Mouse (Mus musculus): ENCODE data around the gene Cd151. TPM values are rescaled to one million over a fixed set of nuclear protein-coding genes. Genes with fewer than 3 reads are reported as not detected.

Cd151 gene
- total RNA-seq, 2 experiments from 2014 or later, result 25.3 to 29.6 TPM

DNA sequence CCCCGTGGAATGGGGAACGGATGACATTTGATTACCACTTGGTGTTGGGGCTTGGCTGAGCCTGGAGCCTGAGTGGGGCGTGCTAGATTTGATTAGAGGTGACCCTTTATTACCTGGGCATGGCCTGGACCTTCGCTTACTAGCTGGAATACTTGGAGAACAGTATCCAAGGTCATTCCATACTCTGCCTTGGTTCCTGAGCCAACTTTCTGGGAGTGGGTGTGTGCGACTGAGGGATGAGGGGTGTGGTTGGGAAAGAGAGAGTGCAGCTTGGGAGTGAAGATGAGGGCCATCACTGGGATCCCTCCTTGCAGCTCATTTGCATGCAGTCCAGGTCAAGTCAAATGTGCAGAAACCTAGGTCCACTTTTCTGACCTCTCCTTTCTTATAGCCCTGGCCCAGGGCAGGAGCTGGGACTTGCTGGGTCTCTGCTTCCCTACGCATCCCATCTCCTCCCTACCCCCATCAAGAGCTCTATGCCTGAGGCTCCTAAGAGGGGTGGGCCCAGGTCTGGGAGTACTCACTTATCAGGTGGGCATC is 16.0 kb downstream of the Cd151 start:
- intact Hi-C loops (cut with DNase I), result no loop called here
- DNase-seq (ENCODE audit: low spot score in 2 of 2), result no peak

DNA sequence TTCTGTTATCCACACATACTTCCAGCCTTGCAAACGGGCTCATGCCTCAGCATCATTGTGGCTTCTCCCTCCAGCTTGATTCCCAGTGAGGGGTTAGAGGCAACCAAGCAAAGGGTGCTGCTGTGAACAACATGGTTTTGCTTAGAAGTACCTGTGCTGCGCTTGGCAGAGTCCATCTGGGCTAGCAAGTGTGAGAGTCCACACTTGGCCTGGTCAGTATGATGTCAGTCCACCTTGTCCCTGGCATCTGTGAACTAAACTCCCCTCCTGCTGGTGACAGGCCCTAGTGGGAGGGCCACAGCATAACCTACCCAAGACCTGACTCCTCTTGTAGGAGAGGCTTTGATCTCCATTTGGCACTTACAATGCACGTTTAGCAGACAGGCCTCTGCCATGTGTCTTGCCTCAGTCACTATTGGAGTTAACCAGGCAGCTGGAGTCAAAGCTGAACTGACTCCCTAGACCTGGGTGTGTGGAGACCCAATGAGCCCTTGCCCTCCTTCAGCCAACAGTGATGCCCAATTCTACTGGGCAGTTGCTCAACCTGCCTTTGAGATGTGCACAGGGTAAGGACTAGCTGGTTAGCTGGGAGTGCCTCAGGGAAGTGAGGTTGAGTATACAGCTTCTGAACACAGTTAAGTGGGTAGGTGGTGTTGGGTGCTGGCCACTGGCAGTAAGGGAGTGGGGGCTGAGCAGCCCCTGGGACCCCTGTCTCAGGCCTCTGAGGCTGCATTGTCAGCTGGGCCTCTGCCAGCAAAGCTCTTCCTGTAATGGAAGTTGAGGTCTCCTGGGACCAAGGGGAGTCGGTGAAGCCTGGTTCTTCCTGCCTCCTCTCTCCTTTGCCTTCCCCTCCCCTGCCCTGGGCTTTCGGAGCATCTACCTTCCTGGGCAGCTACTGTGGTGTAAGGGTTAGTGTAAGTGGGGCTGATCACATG is 17.3 kb downstream of the Cd151 start:
- intact Hi-C loops (cut with DNase I), result no loop called here
- no peak for DNase-seq (ENCODE audit: low spot score in 2 of 2)

DNA sequence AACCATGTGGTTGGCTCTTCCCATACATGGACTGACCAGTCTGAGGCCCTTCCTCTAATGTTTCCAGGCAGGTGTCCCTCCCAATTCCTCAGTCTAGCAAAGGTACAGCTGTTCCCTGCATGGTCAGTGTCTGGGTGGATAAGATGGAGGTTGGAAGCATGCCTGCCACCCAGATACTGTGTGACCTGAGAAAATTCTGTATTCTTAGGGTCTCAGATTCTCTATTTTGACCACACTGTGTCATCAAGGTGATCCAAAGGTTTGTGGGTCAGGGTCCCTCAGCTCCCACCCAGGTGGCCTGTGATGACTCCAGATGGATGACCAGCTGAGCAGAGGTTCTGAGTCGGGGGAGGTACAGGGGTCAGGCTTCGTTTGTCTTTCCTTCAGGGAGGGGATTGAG is 18.0 kb downstream of the Cd151 start:
- intact Hi-C loops (cut with DNase I), result no loop called here
- no peak for DNase-seq (ENCODE audit: low spot score in 2 of 2)

DNA sequence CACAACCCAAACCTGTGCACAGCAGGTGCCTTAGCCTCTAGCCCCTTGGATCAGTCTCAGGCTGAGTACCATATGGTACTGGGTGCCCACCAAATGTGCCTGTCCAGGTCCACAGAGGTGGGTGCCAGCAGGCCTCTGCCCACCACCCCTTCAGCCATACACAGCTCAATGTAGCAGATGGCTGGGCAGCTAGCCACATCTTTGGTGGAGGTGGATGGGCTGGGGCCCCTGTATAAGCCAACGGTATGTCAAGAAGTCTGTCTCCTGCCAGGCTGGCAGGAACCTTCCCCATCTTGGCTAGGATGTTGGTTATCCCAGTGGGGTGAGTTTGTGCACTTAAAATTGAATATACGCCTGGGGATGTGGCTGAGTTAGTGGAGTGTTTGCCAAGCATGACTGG is 18.4 kb downstream of the Cd151 start:
- intact Hi-C loops (cut with DNase I), result no loop called here
- no peak for DNase-seq (ENCODE audit: low spot score in 2 of 2)

DNA sequence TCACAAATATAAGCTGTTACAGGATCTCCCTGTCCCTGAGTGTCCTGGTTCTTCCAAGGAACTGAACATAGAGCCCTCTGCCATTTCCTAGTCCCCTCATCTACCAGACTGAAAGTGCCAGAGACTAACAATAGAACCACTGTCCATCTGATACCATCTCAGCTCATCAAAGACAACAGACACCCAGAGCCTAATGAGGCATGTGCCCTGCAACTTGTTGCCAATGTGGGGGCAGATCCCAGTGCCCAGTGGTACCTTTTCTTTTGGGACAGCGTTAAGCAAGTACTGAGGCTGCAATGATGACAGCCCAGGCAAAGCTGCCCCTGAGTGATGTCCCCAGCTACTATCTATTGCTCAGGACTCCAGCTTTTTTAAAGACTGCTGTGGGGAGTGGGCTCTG is 19.0 kb downstream of the Cd151 start:
- intact Hi-C loops (cut with DNase I), result no loop called here

DNA sequence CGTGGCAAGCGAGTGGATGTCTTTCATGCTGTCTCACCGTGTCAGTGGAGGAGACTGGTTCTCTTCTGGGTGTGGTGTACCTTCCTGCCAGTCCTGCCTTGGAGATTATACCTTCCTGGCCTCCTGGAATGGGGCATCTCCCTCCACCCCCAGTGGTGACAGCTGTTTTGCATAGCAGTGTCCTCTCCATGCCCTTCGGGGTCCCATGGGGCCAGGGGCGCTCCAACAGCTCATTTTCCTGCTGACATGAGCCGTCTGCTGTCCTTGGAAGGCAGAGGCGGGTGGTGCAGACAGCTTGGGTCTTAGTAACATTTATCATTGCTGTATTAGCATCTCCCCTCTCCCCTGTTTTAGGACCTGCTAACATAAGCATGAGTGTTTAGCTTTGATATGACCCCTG is 19.9 kb downstream of the Cd151 start:
- no peak for DNase-seq (ENCODE audit: low spot score in 2 of 2)
- intact Hi-C loops (cut with DNase I), result no loop called here

More for the DNA sequence above, 19.0 kb downstream of the Cd151 start:
- DNase-seq (ENCODE audit: low spot score in 2 of 2), result no peak

DNA sequence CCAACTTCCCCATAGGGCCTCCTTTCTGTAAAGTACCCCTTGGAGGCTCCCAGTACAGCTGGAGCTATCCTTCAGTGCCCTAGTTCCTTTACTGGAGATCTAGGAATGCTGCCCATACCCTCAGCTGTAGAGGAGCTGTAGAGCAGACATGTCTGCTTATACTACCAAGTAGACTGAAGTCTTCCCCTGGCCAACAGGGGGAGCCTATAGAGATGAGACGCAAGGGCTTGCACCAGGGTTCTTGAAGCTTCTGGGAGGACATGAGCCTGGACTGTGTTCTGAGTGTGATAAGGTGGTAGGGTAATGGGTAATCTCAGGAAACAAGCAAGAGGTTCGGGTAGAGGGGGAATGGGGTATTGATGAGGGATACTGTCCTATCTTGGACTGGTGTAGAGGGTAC is 24.0 kb downstream of the Cd151 start:
- intact Hi-C loops (cut with DNase I), result no loop called here
- no peak for DNase-seq (ENCODE audit: low spot score in 2 of 2)

DNA sequence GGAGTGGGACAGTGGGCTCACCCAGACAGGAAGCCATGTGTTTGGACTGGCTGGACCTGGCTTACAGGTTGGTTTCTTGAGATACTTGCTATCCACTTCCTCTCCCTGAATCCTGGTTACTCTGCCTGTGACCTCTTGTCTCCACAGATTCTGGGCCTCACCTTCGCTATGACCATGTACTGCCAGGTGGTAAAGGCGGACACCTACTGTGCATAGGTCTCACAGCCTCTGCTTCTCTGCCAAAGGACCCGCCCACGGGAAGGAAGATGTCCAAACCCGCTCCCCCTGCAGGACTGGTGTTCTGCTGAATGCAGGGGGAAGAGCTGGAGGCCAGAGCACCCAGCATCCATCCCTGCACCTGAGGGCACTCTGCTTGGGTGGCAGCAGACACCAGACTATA is 25.5 kb downstream of the Cd151 start:
- no peak for DNase-seq (ENCODE audit: low spot score in 2 of 2)

DNA sequence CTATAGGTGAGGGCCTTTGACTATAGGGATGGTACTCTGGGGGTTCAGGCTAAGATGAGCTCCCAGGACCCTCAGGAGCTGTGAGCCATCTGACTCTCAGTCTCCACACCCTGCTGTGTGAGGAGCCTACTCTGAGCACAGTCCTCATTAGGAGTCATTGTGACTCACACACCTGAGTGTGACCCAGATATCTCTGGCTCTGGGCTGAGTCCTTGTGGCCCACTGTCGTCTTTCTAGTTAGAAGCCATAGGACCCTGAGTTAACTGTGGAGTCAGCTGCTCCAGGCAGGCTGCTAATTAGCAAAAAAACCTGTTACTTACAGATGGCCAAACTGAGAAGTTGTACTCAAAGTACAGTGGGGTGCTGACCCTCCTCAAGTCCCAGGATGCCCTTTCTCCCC is 26.5 kb downstream of the Cd151 start:
- intact Hi-C loops (cut with DNase I), result no loop called here

More for the DNA sequence above, 25.5 kb downstream of the Cd151 start:
- intact Hi-C loops (cut with DNase I), result no loop called here

DNA sequence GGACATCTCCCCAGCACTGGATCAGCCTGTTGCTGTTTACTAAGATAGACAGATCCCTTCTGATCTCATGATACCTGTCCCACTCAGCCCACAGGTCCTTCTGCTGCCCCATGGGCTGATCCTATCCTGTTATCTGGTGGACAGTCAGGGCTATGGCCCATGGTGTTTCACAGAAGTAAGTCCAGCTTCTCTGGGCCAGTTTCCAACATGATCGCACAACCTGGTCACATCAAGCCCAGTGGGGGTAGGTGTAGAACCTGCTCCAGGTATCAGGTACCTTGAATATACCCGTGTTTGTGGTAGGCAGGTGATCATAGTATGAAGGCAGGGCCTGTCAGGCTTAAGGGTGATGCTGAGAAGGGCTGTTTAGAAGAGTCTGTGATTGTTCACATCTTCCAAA is 28.2 kb downstream of the Cd151 start:
- DNase-seq (ENCODE audit: low spot score in 2 of 2), result no peak
- intact Hi-C loops (cut with DNase I), result no loop called here

More for the DNA sequence above, 26.5 kb downstream of the Cd151 start:
- no peak for DNase-seq (ENCODE audit: low spot score in 2 of 2)

DNA sequence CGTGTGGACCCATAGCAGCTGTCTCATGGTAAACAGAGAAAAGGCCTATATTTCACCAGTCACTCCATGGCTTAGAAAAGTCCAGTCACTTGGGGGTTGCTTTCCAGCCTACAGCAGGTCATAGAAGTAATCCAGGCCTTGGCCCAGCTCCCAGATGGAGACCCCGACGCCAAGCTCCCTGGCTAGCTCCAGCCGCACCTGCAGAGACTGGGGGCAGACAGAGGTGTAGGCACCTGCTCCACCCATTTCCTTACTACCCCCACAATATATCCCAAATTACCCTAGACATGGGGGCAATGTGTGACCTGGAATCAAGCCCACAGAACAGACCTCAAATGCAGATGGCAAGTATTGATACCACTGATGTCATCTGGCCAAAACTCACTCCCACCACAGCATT is 28.7 kb downstream of the Cd151 start:
- DNase-seq (ENCODE audit: low spot score in 2 of 2), result no peak
- intact Hi-C loops (cut with DNase I), result no loop called here

DNA sequence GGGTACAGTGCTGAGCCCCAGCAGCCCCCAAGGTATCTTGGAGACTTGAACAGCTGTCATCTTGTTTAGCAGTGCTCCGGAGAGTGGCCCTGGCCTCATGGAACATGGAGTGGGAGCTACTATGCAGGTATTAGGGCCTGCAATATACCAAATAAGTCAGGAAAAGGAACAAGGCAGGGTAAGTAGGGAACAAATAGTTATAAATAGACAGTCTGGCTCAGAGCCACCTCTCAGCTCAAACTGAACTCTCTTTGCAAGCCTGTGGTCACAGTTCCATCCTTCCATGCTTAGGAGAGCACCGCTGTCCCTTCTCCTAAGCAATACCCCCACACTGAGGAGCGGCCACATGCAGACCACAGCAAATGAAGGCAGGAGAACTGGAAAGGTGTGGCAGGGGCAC is 30.4 kb downstream of the Cd151 start:
- no peak for DNase-seq (ENCODE audit: low spot score in 2 of 2)
- intact Hi-C loops (cut with DNase I), result no loop called here

DNA sequence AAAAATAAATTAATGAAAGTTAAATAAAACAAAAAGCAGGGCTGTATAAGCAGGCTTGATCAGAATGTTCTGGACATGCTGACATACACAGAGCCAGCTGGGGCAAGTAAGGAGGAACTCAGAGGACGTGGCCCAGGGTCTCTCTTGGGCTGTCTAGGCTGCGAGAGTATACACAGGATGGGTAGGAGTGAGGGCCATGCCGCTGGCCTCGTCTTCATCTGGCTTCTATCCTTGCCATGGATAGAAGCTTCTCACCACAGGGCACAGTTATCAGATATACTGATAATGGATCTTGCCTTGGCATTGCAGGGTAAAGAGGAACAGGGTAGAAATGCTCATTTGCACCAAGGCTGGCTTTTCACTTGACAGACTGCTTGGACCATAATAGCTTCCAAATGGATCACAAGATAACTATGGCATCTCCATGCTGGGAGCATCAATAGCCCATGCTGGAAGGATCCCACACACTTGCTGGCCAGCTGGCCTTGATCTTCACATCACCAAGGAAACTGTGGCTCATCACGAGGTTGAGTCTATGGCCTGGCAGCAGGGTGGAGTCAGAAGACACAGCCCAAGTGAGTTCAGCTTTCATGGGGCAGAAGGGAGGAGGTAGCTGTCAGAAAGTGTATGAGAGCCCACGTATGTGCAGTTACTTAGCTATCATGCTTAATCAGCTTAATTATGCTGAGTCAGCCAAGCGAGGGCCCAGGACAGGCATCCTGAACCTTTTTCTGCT is 34.8 kb downstream of the Cd151 start:
- DNase-seq (ENCODE audit: low spot score in 2 of 2), result no peak
- intact Hi-C loops (cut with DNase I), result no loop called here

DNA sequence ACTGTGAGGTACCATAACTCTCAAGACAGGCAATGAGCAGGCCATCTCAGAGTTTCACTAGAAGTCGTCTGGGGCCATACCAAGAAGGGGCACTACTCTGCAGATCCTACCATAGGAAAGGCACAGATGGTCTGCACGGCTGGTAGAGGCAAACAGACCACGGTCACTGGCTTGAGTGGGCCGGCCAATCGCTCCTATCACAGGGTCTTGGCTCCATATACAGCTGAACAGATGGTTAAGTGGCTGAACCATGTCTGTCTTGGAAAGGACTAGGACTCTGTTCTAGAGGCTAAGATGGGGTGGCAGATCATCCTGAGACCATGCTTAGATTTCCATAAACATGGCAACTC is 35.3 kb downstream of the Cd151 start:
- intact Hi-C loops (cut with DNase I), result no loop called here
- DNase-seq (ENCODE audit: low spot score in 2 of 2), result no peak

DNA sequence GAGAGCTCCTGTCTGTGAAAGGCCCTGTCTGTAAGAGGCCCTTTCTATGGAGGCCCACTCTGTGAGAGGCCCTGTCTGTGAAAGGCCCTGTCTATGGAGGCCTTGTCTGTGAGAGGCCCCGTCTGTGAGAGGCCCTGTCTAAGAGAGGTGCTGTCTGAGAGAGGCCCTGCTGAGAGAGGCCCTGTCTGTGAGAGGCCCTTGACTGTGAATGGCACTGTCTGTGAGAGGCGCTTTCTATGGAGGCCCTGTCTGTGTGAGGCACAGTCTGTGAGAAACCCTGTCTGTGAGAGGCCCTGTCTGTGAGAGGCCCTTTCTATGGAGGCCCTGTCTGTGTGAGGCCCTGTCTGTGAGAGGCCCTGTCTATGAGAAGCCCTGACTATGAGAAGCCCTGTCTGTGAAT is 39.1 kb downstream of the Cd151 start:
- no peak for DNase-seq (ENCODE audit: low spot score in 2 of 2)
- intact Hi-C loops (cut with DNase I), result no loop called here

DNA sequence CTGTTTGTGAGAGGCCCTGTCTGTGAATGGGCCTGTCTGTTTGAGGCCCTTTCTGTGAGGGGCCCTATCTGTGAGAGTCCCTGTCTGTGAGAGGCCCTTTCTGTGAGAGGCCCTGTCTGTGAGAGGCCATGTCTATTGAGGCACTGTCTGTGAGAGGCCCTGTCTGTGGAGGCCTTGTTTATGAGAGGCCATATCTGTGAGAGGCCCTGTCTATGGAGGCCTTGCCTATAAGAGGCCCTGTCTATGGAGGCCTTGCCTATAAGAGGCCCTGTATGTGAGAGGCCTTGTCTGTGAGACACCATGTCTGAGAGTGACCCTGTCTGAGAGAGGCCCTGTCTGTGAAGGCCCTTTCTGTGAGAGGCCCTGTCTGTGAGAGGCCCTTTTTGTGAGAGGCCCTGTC is 41.0 kb downstream of the Cd151 start:
- intact Hi-C loops (cut with DNase I), result no loop called here
- no peak for DNase-seq (ENCODE audit: low spot score in 2 of 2)

DNA sequence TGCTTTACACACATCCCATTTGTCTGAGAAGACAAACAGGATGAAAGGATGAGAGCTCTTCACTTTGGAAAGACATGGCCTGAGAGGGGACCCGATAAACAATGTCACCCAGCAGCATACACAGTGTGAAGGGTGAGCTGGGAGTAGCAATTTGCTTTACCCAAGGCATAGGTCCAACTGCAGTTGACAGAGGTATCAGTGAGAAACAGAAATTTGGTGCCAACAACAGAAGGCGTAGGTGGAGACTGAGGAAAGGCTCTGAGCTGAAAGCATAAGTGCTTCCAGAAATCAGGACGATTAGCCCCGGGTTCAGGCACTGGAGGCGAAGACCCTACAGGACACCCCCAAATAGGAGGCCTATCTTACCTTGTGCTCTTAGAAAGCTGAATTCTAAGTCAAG is 43.0 kb downstream of the Cd151 start:
- intact Hi-C loops (cut with DNase I), result no loop called here
- no peak for DNase-seq (ENCODE audit: low spot score in 2 of 2)

DNA sequence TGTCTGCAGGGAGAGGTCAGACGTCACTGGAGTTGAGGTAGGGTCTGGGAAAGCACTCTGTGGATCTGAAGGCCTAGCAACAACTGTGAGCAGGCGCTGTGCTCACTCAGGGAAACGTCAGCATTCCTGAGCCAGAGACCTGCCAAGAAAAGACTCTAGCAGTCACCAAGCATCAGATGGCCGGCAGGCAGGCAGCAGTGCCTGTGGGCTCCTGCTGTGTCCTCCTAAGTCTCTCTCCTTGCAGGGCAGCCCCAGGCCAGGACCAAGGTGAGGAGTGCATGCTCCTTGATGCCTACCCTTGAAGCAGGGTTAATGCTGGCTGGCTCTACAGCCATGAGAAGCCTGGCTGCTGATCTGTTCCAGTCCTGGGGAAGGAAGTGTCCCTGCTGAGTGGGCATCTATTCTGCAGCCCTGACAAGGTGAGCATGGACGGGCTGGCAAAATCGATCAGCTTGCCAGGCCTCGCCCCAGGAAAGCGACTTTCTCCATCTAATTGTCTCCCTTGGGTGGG is 43.5 kb downstream of the Cd151 start:
- DNase-seq (ENCODE audit: low spot score in 2 of 2), result no peak

DNA sequence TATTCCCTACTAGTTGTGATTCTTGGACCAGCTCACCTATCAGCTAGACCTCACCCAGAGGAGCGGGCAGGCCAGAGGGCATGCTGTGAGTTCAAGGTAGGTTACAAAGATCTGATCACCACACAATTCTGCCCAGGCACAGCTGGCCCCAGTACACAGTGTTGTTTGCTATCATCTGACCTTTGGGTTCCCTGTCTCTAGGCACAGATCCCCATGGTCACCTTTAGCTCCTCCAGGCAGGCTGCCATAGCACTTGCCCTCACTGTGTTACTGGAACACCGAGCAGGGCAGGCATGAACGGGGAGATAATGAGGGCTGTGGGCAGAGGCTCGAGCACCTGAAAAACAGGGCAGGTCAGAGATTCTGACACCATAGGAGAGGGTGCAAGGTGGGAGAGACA is 50.4 kb downstream of the Cd151 start:
- no peak for DNase-seq (ENCODE audit: low spot score in 2 of 2)
- intact Hi-C loops (cut with DNase I), result no loop called here

More for the DNA sequence above, 43.5 kb downstream of the Cd151 start:
- intact Hi-C loops (cut with DNase I), result no loop called here

DNA sequence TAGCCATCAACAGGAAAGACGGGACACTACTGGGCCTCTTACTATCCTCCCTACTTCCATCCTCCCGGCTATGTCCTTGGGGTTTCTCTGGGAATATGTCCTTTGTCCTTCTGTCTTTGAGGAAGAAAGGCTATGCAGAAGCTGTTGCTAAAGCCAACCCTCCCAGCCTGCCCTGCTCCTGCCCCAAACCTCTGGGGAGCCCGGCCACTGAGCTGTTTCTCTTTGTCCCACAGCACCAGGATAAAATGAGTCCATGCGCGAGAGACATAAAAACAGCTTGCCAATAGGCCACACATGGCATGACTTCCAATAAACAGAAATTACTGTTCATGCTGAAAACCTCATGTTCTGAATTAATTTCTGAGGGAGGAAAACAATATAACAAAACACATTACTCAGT is 51.1 kb downstream of the Cd151 start:
- intact Hi-C loops (cut with DNase I), result no loop called here
- DNase-seq (ENCODE audit: low spot score in 2 of 2), result no peak

DNA sequence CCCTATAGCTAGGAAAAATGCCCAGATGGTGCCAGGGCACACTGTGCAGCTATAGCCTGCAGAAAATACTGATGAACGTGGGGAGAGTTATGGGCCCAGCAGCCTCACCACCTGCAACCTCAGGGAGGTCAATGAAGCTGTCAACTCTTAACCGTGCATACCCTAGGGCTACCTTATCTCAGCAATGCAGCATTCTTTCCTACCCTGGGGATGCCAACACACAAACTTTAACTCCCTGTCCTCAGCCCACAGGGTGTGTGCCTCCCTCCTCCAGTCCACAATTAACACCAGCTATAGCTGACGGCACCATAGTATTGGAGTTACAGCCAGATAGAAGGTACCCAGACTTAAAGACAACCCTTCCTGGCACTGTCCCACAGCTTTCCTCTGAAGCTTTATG is 51.7 kb downstream of the Cd151 start:
- no peak for DNase-seq (ENCODE audit: low spot score in 2 of 2)
- intact Hi-C loops (cut with DNase I), result no loop called here

Measured in left cerebral cortex, postnatal 25 days (tissue).